In genomic region chr16:34044539-34044938, GRCm38 (mm10) we compare ENCODE assay signal across 22 mouse cellular contexts.
DNase-seq lines count a peak whose midpoint lies in the region; ATAC-seq and TF ChIP-seq lines count a peak whose summit lies in the region.
"Had no signal": no experiment of that assay in that cellular context is flagged by ENCODE, and none has a peak within 500 bp of the region (broad histone marks: within the 10 kb centered on the region; RNA-seq: fewer than 3 reads in every experiment).

No protein-coding gene starts in this region.

- no peaks in the 10 kb centered on the region for H3K9me3 ChIP-seq in liver, postnatal 0 days (ENCODE audit: low read length)
- H3K9me3 ChIP-seq: embryonic facial prominence, embryonic 13.5 days; heart, embryonic 15.5 days; limb, embryonic 12.5 days had no signal

- WGBS in liver, postnatal 0 days (ENCODE audit: insufficient replicate concordance) = 60% methylated on average over 8 of the region's 8 CpGs
- 90% methylated on average over 8 of the region's 8 CpGs for WGBS in kidney, adult 2 months

- H3K4me2 ChIP-seq in liver, postnatal 0 days (ENCODE audit: low read depth, low read length) = no peak overlapping the region
- H3K4me2 ChIP-seq: embryonic facial prominence, embryonic 13.5 days; heart, embryonic 15.5 days; limb, embryonic 12.5 days; lung, embryonic 14.5 days had no signal

- peaks cover 25% of the 10 kb centered on the region for H3K4me1 ChIP-seq in liver, postnatal 0 days (ENCODE audit: insufficient read depth)
- no peaks in the 10 kb centered on the region for H3K4me1 ChIP-seq in kidney, adult 2 months (ENCODE audit: control insufficient read depth, insufficient read depth, low read length)
- H3K4me1 ChIP-seq: embryonic facial prominence, embryonic 13.5 days; limb, embryonic 12.5 days had no signal

- peak overlapping the region; percentile 12; the same call in 1 of the 2 replicates for H3K27ac ChIP-seq in layer of hippocampus, adult 2 months
- no peak overlapping the region for H3K27ac ChIP-seq in liver, postnatal 0 days (ENCODE audit: low read depth)
- no peak overlapping the region for H3K27ac ChIP-seq in kidney, adult 2 months (ENCODE audit: insufficient read depth, low read depth, low read length)
- H3K27ac ChIP-seq: embryonic facial prominence, embryonic 13.5 days; gastrocnemius, adult 2 months; heart, embryonic 15.5 days; limb, embryonic 12.5 days had no signal

- TF ChIP-seq EP300 in liver, postnatal 0 days (IDR thresholded peaks at IDR 0.05; ENCODE audit: low read depth) = no peak

- DNase-seq in layer of hippocampus, adult 2 months (ENCODE audit: low spot score in 2 of 2) = no peak
- no peak for DNase-seq in layer of hippocampus, adult 9-10 months (ENCODE audit: low spot score)
- peak; percentile 61 for DNase-seq in liver
- DNase-seq in liver, postnatal 0 days = no peak
- no peak for DNase-seq in kidney, adult 2 months
- DNase-seq in adrenal gland, adult 8-10 months = no peak
- DNase-seq in thymus, postnatal 4 days = no peak
- DNase-seq: adrenal gland, postnatal 14 days; B cell, adult 2 months; cerebellum, adult 9-11 months; forebrain, postnatal 0 days; gastrocnemius, adult 2 months; kidney, adult 18-20 months; kidney, postnatal 14 days; layer of hippocampus, adult 9-11 months; lung, embryonic 14.5 days; right cerebral cortex, postnatal 25 days had no signal

- TF ChIP-seq CTCF in layer of hippocampus, adult 2 months (conservative IDR thresholded peaks at IDR 0.05) = no peak
- TF ChIP-seq CTCF in liver, postnatal 0 days (IDR thresholded peaks at IDR 0.05; ENCODE audit: low read depth) = no peak
- no peak for TF ChIP-seq CTCF in kidney, adult 2 months (conservative IDR thresholded peaks at IDR 0.05; ENCODE audit: insufficient read depth, insufficient read length, low read depth, low read length)

- peak; percentile 76 for ATAC-seq in common myeloid progenitor, adult 5-6 weeks (replicated peaks; ENCODE audit: low read depth, poor library complexity, severe bottlenecking)
- ATAC-seq in liver, postnatal 0 days = peak; percentile 65
- ATAC-seq: forebrain, postnatal 0 days; hindbrain, embryonic 16.5 days had no signal

- no peak for TF ChIP-seq POLR2A in kidney, adult 2 months (IDR thresholded peaks at IDR 0.05; ENCODE audit: low read depth, low read length)

- 0 out of 2 replicates have a peak, but pooled peaks cover 2% of the 10 kb centered on the region for H3K36me3 ChIP-seq in liver, postnatal 0 days (replicated peaks; ENCODE audit: insufficient read depth, low read length)
- H3K36me3 ChIP-seq in kidney, adult 2 months (ENCODE audit: control insufficient read depth, insufficient read depth, low read length) = no peaks in the 10 kb centered on the region

- no peaks in the 10 kb centered on the region for H3K27me3 ChIP-seq in liver, postnatal 0 days (ENCODE audit: insufficient read depth, low read length)
- no peaks in the 10 kb centered on the region for H3K27me3 ChIP-seq in kidney, adult 2 months (replicated peaks; ENCODE audit: control insufficient read depth, insufficient read depth, low read length)
- H3K27me3 ChIP-seq: embryonic facial prominence, embryonic 13.5 days; heart, embryonic 15.5 days; limb, embryonic 12.5 days had no signal

- no peak overlapping the region for H3K9ac ChIP-seq in liver, postnatal 0 days (replicated peaks)
- H3K9ac ChIP-seq: embryonic facial prominence, embryonic 13.5 days; forebrain, postnatal 0 days; heart, embryonic 15.5 days; limb, embryonic 12.5 days; lung, embryonic 14.5 days had no signal

- no peak overlapping the region for H3K4me3 ChIP-seq in layer of hippocampus, adult 2 months
- no peak overlapping the region for H3K4me3 ChIP-seq in liver, postnatal 0 days (ENCODE audit: low read depth, low read length)
- H3K4me3 ChIP-seq in kidney, adult 2 months (ENCODE audit: insufficient read depth, low read depth, low read length) = no peak overlapping the region
- H3K4me3 ChIP-seq: embryonic facial prominence, embryonic 13.5 days; gastrocnemius, adult 2 months; heart, embryonic 15.5 days; limb, embryonic 12.5 days had no signal
